Mouse (Mus musculus) liver, embryonic 14.5 days (tissue): ENCODE data around the gene Diablo. TPM values are rescaled to one million over a fixed set of nuclear protein-coding genes. Genes with fewer than 3 reads are reported as not detected.

Experiments
- ATAC-seq: fragments of 200-750 bp; cut with Nextera tagmentation; 2 replicates; pipeline ENCODE4 v1.8.0; 2017; ENCODE audit warnings: moderate number of reproducible peaks, mild to moderate bottlenecking, moderate library complexity; ENCODE audit not compliant: insufficient read depth
- DNase-seq, 3 experiments: peaks; one replicate each; pipeline ENCODE4 v3.0.0-alpha.2; 2012 to 2013; ENCODE audit warnings: low read depth in 3 of 3, low spot score in 3 of 3
- H3K27ac ChIP-seq: fragments of 300-500 bp; sonication (generic); 2 replicates; pipeline ENCODE4 v1.5.1; 2014; ENCODE audit warnings: moderate library complexity, mild to moderate bottlenecking, control low read depth, inconsistent platforms
- H3K27me3 ChIP-seq: fragments of 300-500 bp; sonication (generic); 2 replicates; pipeline ENCODE4 v1.6.1; 2014; ENCODE audit warnings: mild to moderate bottlenecking, low read length, moderate library complexity; ENCODE audit not compliant: control insufficient read depth, insufficient read depth
- H3K36me3 ChIP-seq: fragments of 300-500 bp; sonication (generic); replicated peaks from 2 replicates; pipeline ENCODE4 v1.6.1; 2014; ENCODE audit warnings: low read depth; ENCODE audit not compliant: control insufficient read depth, insufficient read depth
- H3K4me1 ChIP-seq, 2 experiments: fragments of 200-500 bp in 1 of 2; fragments of 300-500 bp in 1 of 2; sonication (generic) in 1 of 2; replicated peaks; 2 replicates each; pipeline ENCODE4 v1.6.1; 2012 to 2014; ENCODE audit warnings: antibody characterized with exemption in 1 of 2, inconsistent platforms in 1 of 2, low read length in 1 of 2; ENCODE audit not compliant: control insufficient read depth in 2 of 2, insufficient read depth in 2 of 2
- H3K4me2 ChIP-seq: fragments of 300-500 bp; sonication (generic); 2 replicates; pipeline ENCODE4 v1.6.1; 2014; ENCODE audit warnings: low read depth, mild to moderate bottlenecking, control low read depth, moderate library complexity
- H3K4me3 ChIP-seq, 2 experiments: fragments of 200-500 bp in 1 of 2; fragments of 300-500 bp in 1 of 2; sonication (generic) in 1 of 2; 2 replicates each; pipeline ENCODE4 v1.5.1; 2012 to 2014; ENCODE audit warnings: low read depth in 2 of 2, low read length in 2 of 2, mild to moderate bottlenecking in 2 of 2, control low read depth in 1 of 2, inconsistent platforms in 1 of 2, moderate library complexity in 1 of 2; ENCODE audit not compliant: insufficient read depth in 1 of 2
- H3K9ac ChIP-seq: fragments of 300-500 bp; sonication (generic); replicated peaks from 2 replicates; pipeline ENCODE4 v1.6.1; 2014; ENCODE audit warnings: mild to moderate bottlenecking, control low read depth, moderate library complexity
- H3K9me3 ChIP-seq: fragments of 300-500 bp; sonication (generic); 2 replicates; pipeline ENCODE4 v1.6.1; 2016; ENCODE audit warnings: low read length, mixed read lengths; ENCODE audit not compliant: control insufficient read depth
- CTCF ChIP-seq: IDR thresholded peaks from 2 replicates; pipeline ENCODE4 v1.5.1; 2016; ENCODE audit warnings: antibody characterized with exemption, low read depth, control low read depth
- EP300 ChIP-seq: IDR thresholded peaks from 2 replicates; pipeline ENCODE4 v1.6.1; 2016; ENCODE audit warnings: antibody characterized with exemption, low read depth
- WGBS: fragments of 180-500 bp; shearing (Covaris S2); extraction: QIAGEN DNeasy Blood & Tissue Kit; methylation state at CpG from one replicate; pipeline ENCODE4 v1.1.7; 2014; ENCODE audit not compliant: insufficient replicate concordance; 5-methylcytosine and 5-hydroxymethylcytosine counted together
- polyA plus RNA-seq, 2 experiments: library from polyadenylated mRNA; depleted of rRNA in 1 of 2; stranded (reverse) in 1 of 2; unstranded in 1 of 2; fragments of >200 nt; fragmentation: Nextera tagmentation in 1 of 2; extraction: Ambion mirVana in 1 of 2; gene quantifications; 2 replicates each; pipeline versions ENCODE4 v1.2.1 to v1.2.3; 2012 to 2014

Diablo gene
- polyA plus RNA-seq, 2 experiments: 35.4 to 55.9 TPM

- WGBS: 85% methylated on average over 8 of the region's 8 CpGs
- Histone ChIP-seq H3K27me3 (no peaks in the 10 kb centered on the region), H3K4me1 (peaks cover 0 to 7% of the 10 kb centered on the region in 2 experiments; a peak in 2 of 4 replicates), H3K27ac (no peak overlapping the region), H3K36me3 (peaks cover 26% of the 10 kb centered on the region), H3K9ac (no peak overlapping the region), H3K4me2 (no peak overlapping the region), H3K4me3 (no peak overlapping the region), H3K9me3 (no peaks in the 10 kb centered on the region)
- DNase-seq (no peak), ATAC-seq (no peak)
- TF ChIP-seq EP300 (no peak), CTCF (no peak)
Observed at GRCm38 (mm10) chr5:123559588-123559987, 35.6 kb upstream of the Diablo start.

GRCm38 (mm10) chr5:123556451-123556850, 32.5 kb upstream of the Diablo start:
- Histone ChIP-seq H3K9ac (no peak overlapping the region), H3K4me2 (no peak overlapping the region), H3K4me3 (no peak overlapping the region), H3K4me1 (peaks cover 0 to 7% of the 10 kb centered on the region in 2 experiments; a peak in 2 of 4 replicates), H3K27ac (no peak overlapping the region), H3K36me3 (peaks cover 11% of the 10 kb centered on the region), H3K9me3 (no peaks in the 10 kb centered on the region), H3K27me3 (no peaks in the 10 kb centered on the region)
- ATAC-seq (no peak), DNase-seq (no peak)
- WGBS: 52% methylated on average over 2 of the region's 2 CpGs
- TF ChIP-seq EP300 (no peak), CTCF (no peak)

GRCm38 (mm10) chr5:123555693-123556092, 31.7 kb upstream of the Diablo start:
- WGBS: 43% methylated on average over 7 of the region's 7 CpGs
- H3K4me2 ChIP-seq: no peak overlapping the region
- H3K9me3 ChIP-seq: no peaks in the 10 kb centered on the region
- peak in 1 of 3 experiments; percentile 45 for DNase-seq
- H3K4me1 ChIP-seq: peaks cover 0 to 7% of the 10 kb centered on the region in 2 experiments; a peak in 2 of 4 replicates
- no peak overlapping the region; the same call in 1 of the 2 replicates for H3K27ac ChIP-seq
- H3K36me3 ChIP-seq: peaks cover 11% of the 10 kb centered on the region
- H3K27me3 ChIP-seq: no peaks in the 10 kb centered on the region
- no peak overlapping the region; the same call in 1 of the 2 replicates for H3K9ac ChIP-seq
- ATAC-seq: peak; percentile 95
- H3K4me3 ChIP-seq: no peak overlapping the region
- TF ChIP-seq EP300 (peak; percentile 38; the same call in 1 of the 2 replicates), CTCF (no peak)

GRCm38 (mm10) chr5:123533801-123534200, 9.8 kb upstream of the Diablo start:
- no peak for ATAC-seq
- peaks cover 16% of the 10 kb centered on the region for H3K36me3 ChIP-seq

GRCm38 (mm10) chr5:123530056-123530455, 6.1 kb upstream of the Diablo start:
- no peaks in the 10 kb centered on the region for H3K9me3 ChIP-seq
- no peak overlapping the region for H3K4me3 ChIP-seq
- no peak for ATAC-seq
- 78% methylated on average over 8 of the region's 8 CpGs for WGBS
- no peak overlapping the region for H3K9ac ChIP-seq
- TF ChIP-seq CTCF: no peak
- no peak for TF ChIP-seq EP300
- H3K27me3 ChIP-seq: no peaks in the 10 kb centered on the region
- DNase-seq: no peak
- no peaks in the 10 kb centered on the region for H3K4me1 ChIP-seq
- H3K36me3 ChIP-seq: peaks cover 19% of the 10 kb centered on the region
- H3K4me2 ChIP-seq: no peak overlapping the region
- H3K27ac ChIP-seq: no peak overlapping the region

More at GRCm38 (mm10) chr5:123533801-123534200, 9.8 kb upstream of the Diablo start:
- TF ChIP-seq CTCF (no peak), EP300 (no peak)
- Histone ChIP-seq H3K9me3 (no peaks in the 10 kb centered on the region), H3K4me3 (no peak overlapping the region), H3K27me3 (no peaks in the 10 kb centered on the region), H3K27ac (no peak overlapping the region), H3K9ac (no peak overlapping the region), H3K4me1 (no peaks in the 10 kb centered on the region), H3K4me2 (no peak overlapping the region)
- DNase-seq: no peak
- WGBS: 89% methylated on average over 10 of the region's 10 CpGs
